Mouse (Mus musculus) lung, postnatal 36 days (tissue): ENCODE measurements at regions not wholly inside any gene's neighbourhood (a gene's known extent, or its start where the extent isn't known, plus 50 kb on each side); places are given as distances from the start of the nearest gene placed in this dataset.
"Not testable (repeated sequence)": the region's sequence is repeated elsewhere in the genome, so short reads cannot be mapped to it uniquely, and the experiment has no call there.

Experiments used
- DNase-seq: peaks from one replicate; pipeline ENCODE4 v3.0.0; 2022; ENCODE audit warnings: mixed read lengths

DNA sequence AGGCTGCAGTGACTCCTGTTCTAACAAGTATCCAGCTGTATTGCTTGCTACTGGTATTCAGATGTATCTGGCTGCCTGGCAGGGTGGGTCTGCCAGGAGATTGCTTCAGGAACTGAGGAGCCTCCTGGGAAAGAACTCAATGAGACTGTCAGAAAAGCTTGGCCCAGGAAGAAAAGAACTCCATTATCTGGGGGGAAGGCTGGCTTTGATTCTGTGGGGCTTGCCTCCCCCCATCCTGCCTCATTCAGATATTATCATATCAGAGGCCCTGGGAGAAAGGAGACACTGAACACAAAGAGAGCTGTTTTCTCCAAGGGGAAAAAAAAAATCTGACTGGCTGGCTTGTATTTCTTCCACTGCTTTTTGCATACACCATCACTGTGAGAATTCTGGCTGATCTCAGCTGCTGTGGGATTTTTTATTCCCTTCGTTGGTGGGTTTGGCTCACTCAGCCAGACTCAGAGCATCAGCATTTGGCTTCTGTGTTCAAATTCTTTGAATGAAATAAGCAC is 552.0 kb upstream of the Tbl1xr1 start:
- DNase-seq: no peak

DNA sequence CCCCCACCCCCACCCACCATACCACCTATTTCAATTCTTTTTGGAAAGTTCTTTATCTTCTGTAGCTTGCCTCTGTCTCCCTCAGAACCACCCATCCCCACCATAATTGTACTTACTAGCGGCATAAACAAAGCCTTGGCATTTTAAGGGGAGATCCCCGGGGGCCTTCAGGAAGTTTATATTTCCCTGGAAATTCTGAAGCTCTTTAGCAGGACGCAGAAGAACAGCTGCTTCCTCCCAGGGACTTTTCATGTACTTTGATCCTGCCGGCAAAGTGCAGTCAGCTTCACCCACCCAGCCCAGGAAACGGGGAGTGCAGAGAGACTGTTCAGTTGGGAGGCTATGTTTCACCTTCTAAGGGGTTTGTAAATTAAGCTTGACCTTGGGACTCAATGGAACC is 545.6 kb upstream of the Tbl1xr1 start:
- DNase-seq: peak; percentile 30

DNA sequence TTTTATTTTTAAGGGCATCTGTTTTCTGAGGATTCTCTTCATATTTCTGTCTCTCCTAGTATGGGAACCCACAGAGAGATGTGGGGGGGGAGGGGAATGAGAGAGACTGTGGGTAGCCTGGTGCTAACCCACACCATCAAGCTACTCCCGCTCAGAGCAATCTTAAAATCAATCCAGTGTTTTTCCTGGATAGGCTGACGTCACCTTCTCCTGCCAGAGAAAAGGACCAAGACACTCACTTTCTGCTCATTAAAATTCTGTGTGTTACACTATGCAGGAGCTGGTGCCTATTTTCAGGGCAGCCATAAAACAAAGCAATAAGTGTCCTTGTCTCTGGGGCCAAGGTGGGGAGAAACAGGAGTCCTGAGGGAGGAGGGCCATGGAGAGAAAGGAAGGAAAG is 537.3 kb upstream of the Tbl1xr1 start:
- no peak for DNase-seq

DNA sequence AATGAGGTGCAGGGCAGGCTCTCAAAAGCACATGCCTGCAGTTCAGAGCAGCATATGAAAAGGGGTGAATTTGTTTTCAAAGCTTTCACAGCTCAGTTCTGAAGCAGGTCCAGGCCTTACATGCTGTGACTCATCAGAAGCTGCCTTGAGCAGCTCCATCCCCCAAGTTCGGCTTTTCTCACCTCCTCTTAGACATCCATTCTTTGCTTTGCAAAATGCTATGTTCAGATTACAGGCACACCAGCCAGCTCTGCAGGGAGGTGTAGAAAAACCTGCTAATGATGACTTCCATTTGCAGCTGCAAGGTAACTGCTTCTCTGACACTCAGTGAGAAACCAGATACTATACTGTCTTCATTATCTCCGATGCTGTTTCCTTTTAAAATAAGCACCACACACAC is 532.0 kb upstream of the Tbl1xr1 start:
- no peak for DNase-seq

DNA sequence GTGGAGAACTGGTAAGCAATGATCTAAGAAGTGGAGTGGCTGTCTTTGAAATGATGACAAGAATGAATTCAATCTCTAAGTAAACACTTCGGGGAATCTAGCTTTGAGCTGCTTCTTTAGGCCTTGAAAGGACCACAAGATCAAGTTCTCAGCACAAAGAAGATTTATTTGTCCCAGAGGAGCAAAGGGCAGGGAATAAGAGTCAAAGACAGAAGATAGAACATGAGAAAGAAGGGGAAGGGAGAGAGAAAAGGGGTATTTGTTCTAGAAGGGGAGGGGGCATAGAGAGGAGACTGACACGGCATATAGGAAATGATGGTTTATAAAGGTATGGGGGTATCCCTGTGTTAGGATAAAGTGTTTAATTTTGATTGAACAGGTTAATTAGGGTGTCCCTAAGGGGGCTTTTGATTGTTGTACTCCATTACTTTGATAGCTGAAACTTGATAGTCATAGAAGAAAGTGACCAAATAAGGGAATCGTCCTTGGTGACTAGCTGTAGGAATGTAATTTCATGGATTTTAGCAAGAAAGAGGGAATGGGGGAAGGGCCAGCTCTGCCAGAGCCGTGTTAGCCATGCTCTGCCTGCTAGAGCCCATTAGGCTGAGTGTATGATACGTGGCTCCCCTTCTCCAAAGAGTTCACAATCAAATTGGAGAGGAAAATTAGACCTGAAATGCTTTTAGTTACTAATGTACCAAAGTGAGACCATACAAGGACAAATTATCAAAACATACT is 531.1 kb upstream of the Tbl1xr1 start:
- DNase-seq: no peak

DNA sequence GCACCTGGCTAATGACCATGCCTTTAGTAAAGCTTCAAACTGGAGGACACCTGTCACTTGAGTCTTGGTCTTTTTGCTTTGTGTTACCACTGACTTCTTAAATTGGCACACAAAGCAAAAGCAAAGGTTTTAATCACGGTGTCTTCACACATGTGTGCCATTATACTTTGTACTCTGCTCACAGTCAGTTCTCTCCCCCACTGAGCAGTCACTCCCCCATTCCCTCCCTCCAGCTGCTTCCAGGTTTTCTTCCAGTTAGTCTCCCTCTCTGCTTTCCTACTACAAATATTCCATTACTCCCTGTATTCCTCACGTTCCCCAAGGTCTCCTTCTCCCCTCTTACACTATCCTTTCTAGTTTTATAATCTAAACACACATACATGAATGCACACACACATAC is 530.0 kb upstream of the Tbl1xr1 start:
- DNase-seq: no peak

DNA sequence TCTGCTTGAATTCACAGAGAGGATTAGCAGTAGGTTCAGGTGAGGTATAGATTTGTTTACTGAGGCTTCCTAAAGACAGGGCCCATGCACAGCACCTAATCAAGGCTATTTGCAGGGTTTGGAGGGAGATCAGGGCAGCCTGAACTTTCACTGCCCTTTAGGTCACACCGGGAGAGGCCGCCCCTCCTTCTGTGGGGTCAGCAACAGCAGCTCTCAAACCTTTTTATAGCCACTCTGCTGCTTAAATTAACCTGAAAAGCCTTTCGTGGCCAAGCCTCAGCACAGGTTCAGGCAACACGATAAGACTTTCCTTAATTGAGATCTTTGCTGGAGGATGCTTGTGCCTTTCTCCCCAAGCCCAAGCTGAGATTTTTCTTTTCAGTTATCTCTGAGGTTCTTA is 526.8 kb upstream of the Tbl1xr1 start:
- no peak for DNase-seq

DNA sequence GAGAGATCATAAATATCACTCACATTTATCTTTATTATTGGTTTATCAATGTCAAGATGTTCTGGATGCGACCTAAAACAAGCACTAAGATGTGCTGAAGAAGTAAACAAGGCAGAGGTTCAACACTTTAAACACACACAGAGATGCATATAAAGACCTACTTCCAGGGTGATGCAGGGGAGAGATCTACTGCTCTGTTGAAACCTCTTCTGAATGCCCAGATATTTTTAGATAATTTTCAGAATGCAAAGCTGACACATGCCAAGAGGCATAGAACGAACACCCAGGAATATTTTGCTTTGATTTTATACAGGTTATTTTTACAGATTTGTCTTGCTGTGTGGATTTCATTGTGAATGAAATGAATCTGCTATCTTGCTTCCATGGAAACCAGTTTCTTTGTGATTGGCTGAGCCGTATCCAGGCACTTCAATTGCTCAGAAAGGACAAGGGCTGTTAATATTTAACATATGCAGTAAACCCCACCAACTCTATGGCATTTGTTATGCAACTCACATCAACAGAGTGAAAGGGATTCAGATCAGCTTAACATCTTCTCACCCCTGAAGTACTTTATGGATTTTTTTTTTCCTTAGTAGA is 523.2 kb upstream of the Tbl1xr1 start:
- DNase-seq: peak; percentile 59

DNA sequence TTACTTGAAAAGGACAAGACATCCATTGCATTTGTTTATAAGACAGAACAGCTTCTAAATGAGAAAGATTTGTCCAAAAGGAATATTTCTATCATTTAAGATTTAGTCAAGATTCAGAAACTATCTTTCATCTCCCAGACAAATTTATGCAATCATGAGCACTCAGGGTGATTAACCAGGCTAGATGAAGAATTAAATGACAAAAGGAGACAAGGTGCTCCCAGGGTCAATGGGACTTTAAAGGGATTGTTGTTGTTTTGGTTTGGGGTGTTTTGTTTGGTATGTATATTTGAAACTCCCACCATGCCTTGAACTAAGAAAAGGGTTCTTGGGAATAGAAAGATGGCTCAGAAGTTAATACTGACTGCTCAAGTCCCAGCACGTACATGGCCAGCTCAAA is 522.6 kb upstream of the Tbl1xr1 start:
- no peak for DNase-seq

DNA sequence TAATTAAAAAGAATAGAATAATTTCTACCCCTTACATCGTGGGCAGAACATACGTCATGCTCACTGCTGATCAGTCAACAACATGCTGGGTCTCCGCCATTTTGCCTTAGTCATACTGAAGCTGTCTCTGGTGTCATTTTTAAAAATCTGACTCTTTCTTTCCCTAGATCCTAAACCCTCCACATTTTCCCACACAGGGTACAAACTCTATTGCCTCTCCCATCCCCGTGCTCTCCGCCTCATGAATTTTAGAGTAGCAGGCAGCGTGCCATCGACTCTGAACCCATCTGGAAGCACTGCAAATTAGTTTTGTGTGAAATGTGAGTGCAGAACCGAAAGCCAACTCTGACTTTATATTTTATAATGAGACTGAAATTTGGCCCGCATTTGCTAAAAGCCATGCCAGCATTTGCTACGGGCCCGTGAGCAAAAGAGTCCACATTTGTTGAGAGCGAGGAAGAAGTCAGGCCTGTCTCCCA is 518.5 kb upstream of the Tbl1xr1 start:
- peak; percentile 11 for DNase-seq

DNA sequence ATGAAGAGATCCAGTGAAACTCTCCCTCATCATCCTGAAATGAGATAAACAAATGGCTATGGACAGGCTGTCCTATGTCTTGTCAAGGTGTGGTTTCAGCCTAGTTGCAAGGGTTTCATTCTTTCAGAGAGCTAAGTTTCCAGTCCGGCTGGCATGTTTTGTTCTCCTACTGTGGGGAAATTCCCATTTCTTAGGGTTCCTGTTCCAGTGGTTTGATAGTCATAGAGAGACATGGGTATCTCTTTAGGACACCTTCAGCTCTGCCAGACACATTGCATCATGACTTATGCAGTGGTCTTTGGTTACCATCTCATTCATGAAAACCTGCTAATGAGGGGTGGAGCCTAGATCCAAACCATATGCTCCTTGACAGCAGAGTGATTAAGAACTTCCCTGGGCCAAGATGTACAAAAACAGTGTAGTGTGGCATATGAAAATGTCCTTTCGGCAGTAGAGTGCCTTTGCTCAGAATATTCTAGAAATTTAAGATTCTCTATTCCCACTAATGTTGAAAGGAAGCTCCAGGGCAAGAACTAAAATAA is 513.6 kb upstream of the Tbl1xr1 start:
- DNase-seq: no peak

DNA sequence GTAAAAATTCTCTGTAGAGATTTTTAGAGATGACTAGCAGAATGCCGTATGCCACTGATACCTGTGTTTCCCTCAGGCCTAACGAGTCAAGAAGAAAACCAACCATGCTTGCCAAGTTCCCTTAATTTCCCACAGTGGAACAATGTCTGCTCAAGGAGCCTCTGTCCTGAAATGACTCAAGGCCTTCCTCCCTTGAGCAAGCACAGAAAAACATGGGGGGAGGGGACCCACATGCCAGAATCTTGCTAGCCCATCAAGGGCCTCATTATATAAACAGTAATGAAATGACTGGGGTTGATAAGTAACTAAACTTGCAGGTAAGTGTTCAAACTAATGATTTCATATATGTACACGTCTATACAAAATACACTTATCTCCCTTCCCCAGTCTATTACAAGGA is 513.0 kb upstream of the Tbl1xr1 start:
- DNase-seq: peak; percentile 64

DNA sequence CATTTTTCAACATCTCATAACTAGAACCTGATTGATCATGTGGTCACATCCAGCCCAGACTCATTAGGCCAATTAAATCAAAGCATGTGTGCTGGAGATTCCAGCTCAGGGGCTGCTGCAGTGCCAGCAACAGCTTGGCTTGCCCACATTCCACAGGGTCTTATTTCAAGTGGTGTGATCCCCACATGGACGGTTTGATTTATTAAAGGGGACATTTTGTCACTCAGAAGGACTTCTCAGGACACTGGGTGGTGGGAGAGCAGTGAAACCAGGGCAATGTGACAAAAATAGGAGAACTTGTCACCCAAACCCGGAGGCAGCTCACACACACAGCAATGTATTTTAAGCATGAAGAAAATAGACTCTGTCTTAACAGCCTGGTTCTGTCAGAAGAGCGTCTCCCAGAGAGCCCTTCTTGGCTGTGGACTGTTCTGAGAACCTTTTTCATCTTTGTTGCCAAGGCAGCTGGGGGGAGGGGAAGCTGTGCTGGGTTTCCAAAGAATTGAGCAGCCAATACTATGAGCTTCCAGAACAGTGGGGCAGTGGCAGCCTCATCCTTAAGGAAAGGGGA is 512.2 kb upstream of the Tbl1xr1 start:
- peak; percentile 86 for DNase-seq

DNA sequence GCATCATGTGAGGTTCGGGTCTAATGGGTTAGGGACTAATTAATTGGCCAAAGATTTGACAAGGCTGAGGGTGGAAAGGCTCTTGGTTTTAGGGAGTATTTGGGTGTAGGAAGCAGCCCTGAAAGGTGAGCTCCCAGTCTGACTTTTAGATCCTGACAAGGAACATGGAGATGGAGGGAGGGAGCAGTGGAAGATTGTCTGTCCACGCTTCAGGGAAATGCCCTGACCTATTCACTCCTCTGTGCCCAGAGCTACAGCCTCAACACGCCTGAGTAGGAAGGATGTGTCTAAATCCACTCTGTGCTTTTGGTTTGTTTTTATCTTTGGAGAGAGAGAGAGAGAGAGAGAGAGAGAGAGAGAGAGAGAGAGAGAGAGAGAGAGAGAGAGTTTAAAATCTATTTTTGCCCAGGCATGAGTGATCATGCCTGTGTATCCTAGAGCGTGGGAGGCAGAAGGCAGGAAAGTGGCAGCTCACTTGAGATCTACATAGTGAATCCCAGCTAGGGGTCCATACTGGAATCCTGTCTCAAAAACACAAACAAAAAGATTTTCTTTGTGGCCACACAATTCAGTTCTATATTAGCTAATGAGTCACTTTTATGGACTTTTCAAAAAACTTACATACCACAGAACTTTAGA is 511.5 kb upstream of the Tbl1xr1 start:
- DNase-seq: no peak

DNA sequence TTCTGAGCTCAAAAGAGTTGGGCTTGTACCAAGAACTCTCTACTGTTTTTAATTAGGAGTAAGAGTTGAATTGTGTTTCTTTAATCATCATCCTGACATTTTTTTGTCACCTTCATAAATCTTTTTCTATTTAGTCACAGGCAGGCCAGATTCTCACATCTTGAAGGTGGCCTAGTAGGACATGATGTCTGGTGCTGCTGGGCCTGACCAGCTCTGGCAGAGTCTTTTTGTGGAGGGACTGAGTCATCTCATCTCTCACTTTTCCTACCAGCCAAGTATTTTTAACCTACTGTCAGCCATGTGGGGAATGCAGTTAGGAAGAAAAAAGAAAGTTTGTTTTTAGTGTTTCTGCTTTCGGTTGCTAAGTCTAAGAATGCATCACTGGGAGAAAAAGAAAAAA is 506.7 kb upstream of the Tbl1xr1 start:
- DNase-seq: peak; percentile 30

DNA sequence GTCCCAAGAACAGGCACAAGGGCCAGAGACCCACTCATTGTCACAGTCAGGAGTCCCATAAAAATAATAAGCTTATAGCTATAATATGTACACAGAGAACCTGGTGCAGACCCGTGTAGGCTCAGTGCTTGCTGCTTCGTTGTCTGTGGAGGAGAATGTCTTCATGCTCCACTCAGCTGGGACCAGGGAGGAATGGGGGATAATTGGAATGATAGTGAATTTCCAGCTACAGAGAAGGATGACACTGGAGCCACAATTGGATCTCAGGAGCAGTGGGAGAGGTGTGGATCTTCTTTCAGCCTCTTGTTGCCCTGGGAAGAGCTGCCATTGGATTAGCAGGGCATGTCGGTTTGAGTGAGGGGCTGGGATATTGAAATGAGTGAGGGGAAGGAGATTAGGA is 497.8 kb upstream of the Tbl1xr1 start:
- DNase-seq: no peak

DNA sequence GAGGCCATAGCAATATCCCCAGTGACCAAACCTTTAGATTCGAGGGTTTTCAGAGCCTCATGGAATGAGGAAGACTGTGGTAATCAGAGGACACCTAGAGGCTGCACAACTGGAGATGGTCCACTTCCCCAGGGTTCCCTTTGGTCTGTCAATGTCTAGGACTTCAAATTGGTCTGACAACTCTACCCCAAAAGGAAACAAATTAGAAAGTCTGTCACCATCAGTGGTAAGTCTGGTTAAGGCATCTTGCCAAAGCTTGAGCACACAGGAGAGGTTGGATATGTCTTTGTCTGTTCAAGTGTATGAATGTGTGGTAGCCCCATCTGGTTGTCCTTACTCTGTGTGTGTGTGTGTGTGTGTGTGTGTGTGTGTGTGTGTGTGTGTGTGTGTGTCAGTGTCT is 494.3 kb upstream of the Tbl1xr1 start:
- DNase-seq: no peak

DNA sequence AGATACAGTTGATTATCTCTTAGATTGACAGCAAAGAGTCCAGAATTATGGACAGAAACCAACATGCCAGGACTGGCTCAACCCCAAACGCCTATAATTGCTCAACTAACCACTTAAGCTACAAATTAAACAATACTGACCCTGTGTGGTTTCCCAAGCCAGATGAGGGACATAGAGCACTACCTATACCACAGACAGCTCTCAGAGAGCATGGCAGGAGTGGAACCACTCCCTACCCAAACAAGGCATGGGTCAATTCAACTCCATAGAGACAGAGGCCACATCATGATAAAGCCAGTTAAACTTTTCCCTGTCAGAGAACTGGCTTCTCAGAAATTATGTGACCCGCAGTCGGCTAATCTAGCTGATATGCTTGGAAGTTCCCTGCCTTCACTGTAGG is 490.7 kb upstream of the Tbl1xr1 start:
- peak; percentile 32 for DNase-seq

DNA sequence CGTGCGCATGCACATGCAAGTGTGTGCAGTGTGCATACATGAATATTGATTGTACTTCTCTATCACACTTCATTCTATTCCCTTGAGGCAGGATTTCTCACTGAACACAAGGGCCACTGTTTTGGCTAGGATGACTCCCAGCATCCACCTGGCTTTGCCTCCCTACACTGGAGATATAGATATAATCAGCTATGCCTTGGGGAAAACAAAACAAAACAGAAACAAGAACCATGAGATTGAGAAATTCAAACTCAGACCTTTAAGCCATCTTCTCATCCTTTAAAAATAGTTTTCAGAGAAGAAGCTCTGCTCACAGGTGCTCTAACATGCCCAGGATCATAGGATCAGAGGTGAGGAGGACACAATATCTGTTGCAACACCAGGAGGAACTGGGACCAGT is 469.6 kb upstream of the Tbl1xr1 start:
- DNase-seq: no peak

DNA sequence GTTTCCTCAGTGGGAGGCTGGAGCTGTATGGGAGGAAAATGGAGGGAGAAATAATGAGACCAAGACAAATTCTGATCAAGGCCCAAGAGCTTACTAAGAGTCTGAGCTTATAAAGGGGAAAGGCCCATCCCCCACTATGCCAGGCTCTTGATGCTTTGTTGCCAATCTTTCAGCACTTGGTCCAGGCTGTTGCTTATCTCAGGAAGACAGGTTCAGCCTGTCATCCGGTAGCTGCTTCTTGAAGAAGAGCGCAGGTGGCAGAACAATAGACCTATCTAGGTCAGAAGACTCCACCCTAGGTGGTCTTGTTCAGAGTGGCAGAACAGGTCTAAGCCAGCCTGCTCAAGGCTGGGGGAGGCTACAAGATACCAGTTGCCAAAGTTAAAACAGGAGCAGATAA is 466.2 kb upstream of the Tbl1xr1 start:
- no peak for DNase-seq

DNA sequence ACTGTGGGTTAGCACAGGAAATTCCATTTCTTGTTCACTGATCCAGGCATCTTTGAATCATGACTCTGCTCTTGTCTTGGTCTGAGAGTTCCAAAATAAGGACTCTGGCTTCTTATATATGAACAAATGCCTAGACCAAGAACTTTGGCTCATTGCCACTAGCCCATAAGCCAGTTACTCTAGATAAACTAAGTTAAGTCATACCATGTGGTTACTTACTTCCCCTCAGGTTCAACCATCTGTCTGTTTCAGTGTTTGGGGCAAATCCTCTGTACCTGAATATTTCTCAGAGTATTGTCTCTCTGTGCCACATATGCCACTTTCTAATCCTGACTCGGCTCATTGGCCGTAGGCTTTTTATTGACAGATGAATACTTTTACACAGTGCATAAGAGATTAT is 454.7 kb upstream of the Tbl1xr1 start:
- DNase-seq: no peak

DNA sequence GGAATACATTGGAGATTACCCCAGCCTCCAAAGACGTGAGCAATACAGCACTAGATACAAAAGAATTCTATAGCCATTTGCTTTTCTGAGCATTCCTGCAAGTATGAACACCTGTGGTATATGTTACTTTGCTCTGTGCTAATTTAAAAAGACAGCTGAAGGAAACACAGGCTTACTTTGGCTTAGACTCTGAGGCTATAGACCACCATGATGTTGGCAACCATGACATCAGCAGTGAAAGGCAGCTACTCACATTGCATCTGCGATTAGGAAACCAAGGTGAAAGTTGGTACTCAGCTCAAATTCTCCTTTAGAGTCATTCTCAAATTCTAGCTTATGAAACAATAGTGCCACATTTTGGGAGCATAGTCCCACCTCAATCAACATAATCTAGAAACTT is 451.4 kb upstream of the Tbl1xr1 start:
- no peak for DNase-seq

DNA sequence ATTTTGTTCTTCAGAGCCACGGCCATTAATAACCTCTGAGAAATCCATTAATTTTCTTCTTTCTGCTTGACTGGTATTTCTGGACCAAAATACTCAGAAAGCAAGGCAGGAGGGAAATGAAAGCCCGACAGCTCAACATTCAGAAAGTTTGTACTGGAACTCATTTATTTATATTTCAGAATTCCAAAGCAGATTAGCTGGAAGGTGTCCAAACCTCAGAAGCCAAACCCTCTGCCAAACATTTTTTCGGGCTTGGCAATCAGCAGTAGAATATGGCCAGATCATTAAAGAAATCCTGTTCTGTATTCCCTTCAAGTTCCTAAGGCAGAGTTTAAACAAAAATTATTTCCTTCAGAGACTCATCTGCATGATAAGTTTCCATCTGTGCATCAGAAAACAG is 450.4 kb upstream of the Tbl1xr1 start:
- DNase-seq: peak; percentile 81

DNA sequence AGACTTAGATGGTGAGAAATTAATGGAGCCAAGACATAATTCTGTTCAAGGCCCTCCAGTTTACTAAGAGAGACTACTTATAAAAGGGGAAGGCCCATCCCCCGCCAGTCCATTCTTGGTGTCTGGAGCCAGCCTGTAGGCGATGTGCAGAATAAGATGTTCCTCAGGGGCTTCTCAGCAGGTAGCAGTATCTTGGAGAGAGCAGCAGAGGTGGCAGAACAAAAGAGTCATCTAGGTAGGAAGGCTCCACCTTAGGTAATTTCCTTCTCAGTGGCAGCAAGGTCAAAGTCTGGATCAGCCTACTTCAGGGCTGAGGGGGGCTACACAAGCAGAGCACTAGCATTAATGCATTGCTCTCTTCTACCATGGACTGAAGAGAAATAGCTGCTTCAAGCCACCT is 449.4 kb upstream of the Tbl1xr1 start:
- DNase-seq: not testable (repeated sequence)
